Mouse (Mus musculus) embryo, embryonic 11.5 days (tissue): ENCODE measurements around the gene Srsx.
"Not testable (repeated sequence)": the region's sequence is repeated elsewhere in the genome, so short reads cannot be mapped to it uniquely, and the experiment has no call there.

Experiments
- DNase-seq: peaks from one replicate; pipeline ENCODE4 v3.0.0-alpha.2; 2012; ENCODE audit warnings: low read depth, low spot score

Gene Srsx

DNA sequence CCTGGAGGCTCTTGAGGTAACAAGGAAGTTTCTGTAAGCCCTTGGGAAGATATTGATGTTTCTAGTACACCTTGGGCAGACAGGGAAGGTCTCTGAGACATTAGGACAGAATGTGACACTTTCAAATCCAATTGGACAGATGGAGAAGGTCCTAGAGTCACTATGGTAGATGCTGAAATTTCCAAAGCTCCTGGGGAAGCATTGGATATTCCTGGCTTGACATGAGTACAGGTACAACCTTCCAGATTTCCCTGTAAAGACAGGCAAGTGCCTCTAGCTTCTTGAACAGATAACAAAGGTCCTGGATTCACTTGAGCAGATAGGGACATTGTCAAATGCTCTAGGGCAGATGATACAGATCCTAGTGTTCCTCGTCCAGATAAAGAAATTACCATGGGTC is at the start of gene Srsx:
Gene Srsx, minus strand, starts transcription at position 101 of the 400 bp plus-strand sequence.
- not testable (repeated sequence) for DNase-seq

DNA sequence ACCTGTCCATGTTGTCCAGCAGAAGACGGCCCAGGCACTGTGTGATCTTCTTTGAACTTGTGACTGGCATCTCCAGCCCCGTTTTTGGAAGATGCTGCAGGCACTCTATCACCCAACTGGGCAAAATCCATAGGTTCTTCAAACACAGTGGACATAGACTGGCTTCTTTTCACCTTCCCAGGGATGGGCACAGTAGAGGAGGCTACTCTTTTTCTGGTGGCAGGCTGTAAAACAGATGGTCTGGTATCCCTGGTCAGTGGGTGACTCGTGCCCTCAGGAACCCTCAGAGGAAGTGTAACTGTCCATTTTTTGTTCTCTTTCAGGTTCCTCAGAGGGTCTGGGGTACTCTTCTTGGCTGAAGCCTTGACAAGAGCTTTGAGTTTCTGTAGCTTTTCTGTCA is 24.5 kb upstream of the Srsx start, which contains the start of gene Gm17577:
Gene Gm17577, minus strand, starts transcription at position 101 of the 400 bp plus-strand sequence.
- not testable (repeated sequence) for DNase-seq
